Mouse (Mus musculus) A20 (cell line): ENCODE results near the gene Cyp4a30b.
"Not testable (repeated sequence)": the region's sequence is repeated elsewhere in the genome, so short reads cannot be mapped to it uniquely, and the experiment has no call there.

ENCODE experiments used
- DNase-seq: peaks from one replicate; pipeline ENCODE4 v3.0.0-alpha.2; 2011; ENCODE audit warnings: low read depth, low spot score

The Cyp4a30b gene

GRCm38 (mm10) chr4:115452304-115452703 is at the start of gene Cyp4a30b:
TSS of gene Cyp4a30b (plus strand) at chr4:115452604.
- DNase-seq = no peak

- not testable (repeated sequence) for DNase-seq
Measured at GRCm38 (mm10) chr4:115411324-115411723, 41.1 kb upstream of the Cyp4a30b start, which contains the start of gene Cyp4a12b. TSS of gene Cyp4a12b (plus strand) at chr4:115411624.

- DNase-seq = no peak
Measured at GRCm38 (mm10) chr4:115450577-115451137, 1.7 kb upstream of the Cyp4a30b start.

GRCm38 (mm10) chr4:115473585-115473984 is 21.2 kb downstream of the Cyp4a30b start:
- not testable (repeated sequence) for DNase-seq

GRCm38 (mm10) chr4:115476051-115476450 is 23.6 kb downstream of the Cyp4a30b start:
- DNase-seq = not testable (repeated sequence)

- DNase-seq = no peak
Measured at GRCm38 (mm10) chr4:115481006-115481652, 28.7 kb downstream of the Cyp4a30b start.

- no peak for DNase-seq
Measured at GRCm38 (mm10) chr4:115496001-115496400, 43.6 kb downstream of the Cyp4a30b start, which contains the start of gene Cyp4a14. TSS of gene Cyp4a14 (minus strand) at chr4:115496142.

GRCm38 (mm10) chr4:115497466-115497865 is 45.1 kb downstream of the Cyp4a30b start:
- no peak for DNase-seq

- DNase-seq = not testable (repeated sequence)
Measured at GRCm38 (mm10) chr4:115513964-115514363, 61.6 kb downstream of the Cyp4a30b start.

GRCm38 (mm10) chr4:115518000-115518399 is 65.6 kb downstream of the Cyp4a30b start, which contains the start of gene Cyp4a10:
TSS of gene Cyp4a10 (plus strand) at chr4:115518264.
- DNase-seq = not testable (repeated sequence)

GRCm38 (mm10) chr4:115519444-115519843 is 67.0 kb downstream of the Cyp4a30b start:
- DNase-seq = no peak
